ENCODE assay signal across 12 mouse cellular contexts in genomic region chr15:79225780-79226179, GRCm38 (mm10). TPM values are rescaled to one million over a fixed set of nuclear protein-coding genes. Genes with fewer than 3 reads are reported as not detected.
DNase-seq lines count a peak whose midpoint lies in the region; ATAC-seq and TF ChIP-seq lines count a peak whose summit lies in the region.
"Not testable (repeated sequence)": the region's sequence is repeated elsewhere in the genome, so short reads cannot be mapped to it uniquely, and the experiment has no call there.
"Had no signal": no experiment of that assay in that cellular context is flagged by ENCODE, and none has a peak within 500 bp of the region (broad histone marks: within the 10 kb centered on the region; RNA-seq: fewer than 3 reads in every experiment).

No protein-coding gene starts in this region.

- not testable (repeated sequence) for ATAC-seq in liver, embryonic 14.5 days (ENCODE audit: insufficient read depth); midbrain, embryonic 11.5 days (ENCODE audit: low FRiP score)

- in situ Hi-C loops in ES-E14 (cut with MboI; ENCODE audit: low sequenced_read_pairs in 2 of 2, unreplicated experiment in 2 of 2) = not testable (repeated sequence)

- H3K27me3 ChIP-seq in liver, embryonic 14.5 days (ENCODE audit: control insufficient read depth, insufficient read depth, low read length); midbrain, embryonic 11.5 days (ENCODE audit: control insufficient read depth, insufficient read depth, low read length): not testable (repeated sequence)

- H3K4me3 ChIP-seq in ES-E14 (ENCODE audit: insufficient read depth in 1 of 2, low read depth in 1 of 2, low read length in 2 of 2, poor library complexity in 1 of 2, severe bottlenecking in 1 of 2); gastrocnemius, adult 2 months; liver, embryonic 14.5 days (ENCODE audit: insufficient read depth in 1 of 2, low read depth in 2 of 2, low read length in 2 of 2); midbrain, embryonic 11.5 days (ENCODE audit: low read depth, low read length): not testable (repeated sequence)

- not testable (repeated sequence) for H3K9me3 ChIP-seq in ES-E14 (ENCODE audit: control insufficient read depth, insufficient read depth, low read depth, low read length); liver, embryonic 14.5 days (ENCODE audit: control insufficient read depth, low read length); midbrain, embryonic 11.5 days (ENCODE audit: control insufficient read depth, low read length)

- H3K27ac ChIP-seq in ES-E14 (ENCODE audit: insufficient read depth, low read depth, low read length, poor library complexity, severe bottlenecking); gastrocnemius, adult 2 months; liver, embryonic 14.5 days; midbrain, embryonic 11.5 days (ENCODE audit: low read depth, low read length): not testable (repeated sequence)

- not testable (repeated sequence) for DNase-seq in ES-E14 (ENCODE audit: low read depth, low spot score); gastrocnemius, adult 2 months; liver, embryonic 14.5 days (ENCODE audit: low read depth in 3 of 3, low spot score in 3 of 3)
- DNase-seq in induced T-regulatory cell, adult 2 months (ENCODE audit: low read depth) = peak; percentile 26
- DNase-seq in midbrain, embryonic 11.5 days (ENCODE audit: low spot score, missing footprints) = peak; percentile 59

- not testable (repeated sequence) for H3K36me3 ChIP-seq in ES-E14 (ENCODE audit: control insufficient read depth, insufficient read depth, low read length, poor library complexity, severe bottlenecking); liver, embryonic 14.5 days (replicated peaks; ENCODE audit: control insufficient read depth, insufficient read depth, low read depth); midbrain, embryonic 11.5 days (ENCODE audit: control insufficient read depth, insufficient read depth, low read length)

- not testable (repeated sequence) for H3K4me2 ChIP-seq in liver, embryonic 14.5 days (ENCODE audit: low read depth); midbrain, embryonic 11.5 days

- peaks cover 1 to 21% of the 10 kb centered on the region in 2 experiments; a peak in 2 of 4 replicates for H3K4me1 ChIP-seq in ES-E14 (ENCODE audit: control insufficient read depth in 2 of 2, insufficient read depth in 2 of 2, low read length in 2 of 2, poor library complexity in 1 of 2)
- not testable (repeated sequence) for H3K4me1 ChIP-seq in liver, embryonic 14.5 days (replicated peaks; ENCODE audit: control insufficient read depth in 2 of 2, insufficient read depth in 2 of 2, low read length in 1 of 2)
- peaks cover 20% of the 10 kb centered on the region for H3K4me1 ChIP-seq in midbrain, embryonic 11.5 days (ENCODE audit: control insufficient read depth, insufficient read depth, low read length)

- intact Hi-C loops in gastrocnemius, adult 2 months (cut with DNase I) = not testable (repeated sequence)

- TF ChIP-seq CTCF in gastrocnemius, adult 2 months (IDR thresholded peaks at IDR 0.05) = peak; percentile 15; the same call in 1 of the 2 replicates
- peak; percentile 22; the same call in 1 of the 2 replicates for TF ChIP-seq CTCF in liver, embryonic 14.5 days (IDR thresholded peaks at IDR 0.05; ENCODE audit: low read depth)

- not testable (repeated sequence) for H3K9ac ChIP-seq in ES-E14 (ENCODE audit: insufficient read depth, low read depth, low read length, poor library complexity, severe bottlenecking); liver, embryonic 14.5 days (replicated peaks); midbrain, embryonic 11.5 days (ENCODE audit: low read length)

- not testable (repeated sequence) for TF ChIP-seq EP300 in liver, embryonic 14.5 days (IDR thresholded peaks at IDR 0.05; ENCODE audit: low read depth)

- WGBS in liver, embryonic 14.5 days (ENCODE audit: insufficient replicate concordance) = 38% methylated on average over 2 of the region's 2 CpGs
- WGBS in midbrain, embryonic 11.5 days = 74% methylated on average over 2 of the region's 2 CpGs

TF ChIP-seq in ES-E14, 5 proteins besides CTCF, POLR2A, EP300 and RAD21:
- TF ChIP-seq ZNF384 (IDR thresholded peaks at IDR 0.05; ENCODE audit: low read depth, low read length) = peak; percentile 73; the same call in 1 of the 2 replicates
TF ChIP-seq in ES-E14: peak in this region for 1; not testable (repeated sequence) for 4.

RNA-seq across cellular contexts. Expression of gene Pick1, which starts 3.2 kb away (rescaled TPM):
- 61.0 and 85.9 TPM in 2 replicates for total RNA-seq in ES-E14 (2012; rRNA removed)
- total RNA-seq in gastrocnemius, adult 2 months (2021) = 10 to 100 TPM; 33.6 to 35.0 TPM
- 9.1 and 12.4 TPM in 2 replicates for polyA plus RNA-seq in liver, embryonic 14.5 days (2012; rRNA removed)
- polyA plus RNA-seq in liver, embryonic 14.5 days (2014; fragmentation: Nextera tagmentation; extraction: Ambion mirVana) = 3.5 and 4.2 TPM in 2 replicates
- 18.7 and 21.1 TPM in 2 replicates for polyA plus RNA-seq in midbrain, embryonic 11.5 days (2014; fragmentation: Nextera tagmentation; extraction: Ambion mirVana)

RNA-seq across cellular contexts. Expression of gene Gm49486, which starts 3.4 kb away (rescaled TPM):
- total RNA-seq in ES-E14 (2012; rRNA removed) = 0.16 and 0.36 TPM in 2 replicates
- 1 to 10 TPM in 1 of 2 experiments, under 1 TPM in 1; 0.10 to 1.0 TPM for total RNA-seq in gastrocnemius, adult 2 months (2021)
- polyA plus RNA-seq in liver, embryonic 14.5 days (2012; rRNA removed) = 0.04 and 0.06 TPM in 2 replicates
- not detected in 2 replicates for polyA plus RNA-seq in liver, embryonic 14.5 days (2014; fragmentation: Nextera tagmentation; extraction: Ambion mirVana)
- 0.12 and 0.57 TPM in 2 replicates for polyA plus RNA-seq in midbrain, embryonic 11.5 days (2014; fragmentation: Nextera tagmentation; extraction: Ambion mirVana)
- total RNA-seq: adrenal gland, adult 8-10 months; adrenal gland, postnatal 25 days had no signal
- polyA plus RNA-seq: erythroblast, embryonic 14.5 days had no signal

RNA-seq across cellular contexts. Expression of gene Slc16a8, which starts 28.8 kb away (rescaled TPM):
- 0.58 and 0.69 TPM in 2 replicates for total RNA-seq in ES-E14 (2012; rRNA removed)
- under 1 TPM; 0.13 to 0.53 TPM for total RNA-seq in gastrocnemius, adult 2 months (2021)
- not detected in 2 replicates for polyA plus RNA-seq in liver, embryonic 14.5 days (2012; rRNA removed)
- polyA plus RNA-seq in liver, embryonic 14.5 days (2014; fragmentation: Nextera tagmentation; extraction: Ambion mirVana) = not detected in 2 replicates
- polyA plus RNA-seq in midbrain, embryonic 11.5 days (2014; fragmentation: Nextera tagmentation; extraction: Ambion mirVana) = 0.14 and 0.15 TPM in 2 replicates
- total RNA-seq: adrenal gland, adult 8-10 months; adrenal gland, postnatal 25 days had no signal
- polyA plus RNA-seq: activated CD4-positive, CD25-positive, alpha-beta regulatory T cell, adult 4 months; CD4-positive, CD25-positive, alpha-beta regulatory T cell, adult 4 months; cortical plate, adult 2 months; erythroblast, embryonic 14.5 days; intestine, postnatal 0 days had no signal

RNA-seq across cellular contexts. Expression of gene Baiap2l2, which starts 59.6 kb away (rescaled TPM):
- total RNA-seq in ES-E14 (2012; rRNA removed) = 0.13 and 0.58 TPM in 2 replicates
- total RNA-seq in gastrocnemius, adult 2 months (2021) = 1 to 10 TPM; 3.1 to 3.2 TPM
- polyA plus RNA-seq in liver, embryonic 14.5 days (2012; rRNA removed) = 3.9 and 7.9 TPM in 2 replicates
- 1.2 and 1.9 TPM in 2 replicates for polyA plus RNA-seq in liver, embryonic 14.5 days (2014; fragmentation: Nextera tagmentation; extraction: Ambion mirVana)
- 0.27 and 1.5 TPM in 2 replicates for polyA plus RNA-seq in midbrain, embryonic 11.5 days (2014; fragmentation: Nextera tagmentation; extraction: Ambion mirVana)
- total RNA-seq: adrenal gland, postnatal 25 days had no signal
- polyA plus RNA-seq: CD4-positive, CD25-positive, alpha-beta regulatory T cell, adult 4 months; erythroblast, embryonic 14.5 days had no signal
